ENCODE assay signal across 10 mouse cellular contexts in the genomic region with DNA sequence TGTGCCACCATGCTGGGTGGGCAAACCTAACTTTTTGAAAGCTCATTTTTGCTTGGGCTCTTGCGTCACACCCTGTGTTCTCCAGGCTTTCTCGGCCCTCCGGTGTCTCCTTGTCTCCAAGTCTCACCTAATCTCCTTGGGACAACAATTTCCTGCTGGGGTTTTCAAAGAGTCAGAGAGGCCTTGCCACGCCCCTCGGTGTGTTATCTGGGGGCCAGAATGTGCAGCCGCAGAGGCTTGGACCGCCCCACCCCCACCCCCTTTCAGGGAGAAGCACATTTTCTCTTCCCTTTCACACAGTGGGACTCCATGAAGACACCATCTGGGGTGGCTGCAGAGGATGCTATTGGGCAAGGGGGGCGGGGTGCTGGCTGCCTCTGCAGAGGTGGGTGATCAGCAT.
A peak's percentile ranks its signal among the peaks of the same experiment; 100 is the strongest.
DNase-seq lines count a peak whose midpoint lies in the region; ATAC-seq and TF ChIP-seq lines count a peak whose summit lies in the region.
"Had no signal": no experiment of that assay in that cellular context is flagged by ENCODE, and none has a peak within 500 bp of the region (broad histone marks: within the 10 kb centered on the region; RNA-seq: fewer than 3 reads in every experiment).

No protein-coding gene starts in this region.

- H3K27me3 ChIP-seq in kidney, embryonic 16.5 days (ENCODE audit: insufficient read depth, low read length): no peaks in the 10 kb centered on the region
- no peaks in the 10 kb centered on the region for H3K27me3 ChIP-seq in kidney, adult 2 months (replicated peaks; ENCODE audit: control insufficient read depth, insufficient read depth, low read length)
- no peaks in the 10 kb centered on the region for H3K27me3 ChIP-seq in heart, postnatal 0 days (ENCODE audit: control insufficient read depth, insufficient read depth, low read length)
- no peaks in the 10 kb centered on the region for H3K27me3 ChIP-seq in midbrain, embryonic 16.5 days (ENCODE audit: control insufficient read depth, insufficient read depth, low read depth, low read length)
- H3K27me3 ChIP-seq: embryonic facial prominence, embryonic 15.5 days had no signal

- H3K9ac ChIP-seq in kidney, embryonic 16.5 days (replicated peaks; ENCODE audit: low read length): no peak overlapping the region
- no peak overlapping the region for H3K9ac ChIP-seq in heart, postnatal 0 days (replicated peaks; ENCODE audit: low read depth, low read length)
- H3K9ac ChIP-seq in midbrain, embryonic 16.5 days (ENCODE audit: low read depth, low read length): no peak overlapping the region
- H3K9ac ChIP-seq: embryonic facial prominence, embryonic 15.5 days had no signal

- ATAC-seq in kidney, embryonic 16.5 days (ENCODE audit: low FRiP score, low TSS enrichment): 0 out of 2 replicates have a peak, but pooled peaks have one; percentile 37
- ATAC-seq in heart, postnatal 0 days (ENCODE audit: insufficient read depth, low read depth): peak; percentile 35; the same call in 1 of the 2 replicates
- ATAC-seq in midbrain, embryonic 16.5 days: no peak
- ATAC-seq: inflammation-experienced regulatory T-cells, adult 6 months had no signal

- no peak for TF ChIP-seq POLR2A in kidney, adult 2 months (IDR thresholded peaks at IDR 0.05; ENCODE audit: low read depth, low read length)

- no peak for DNase-seq in kidney, adult 2 months
- peak; percentile 93 for DNase-seq in c-Kit-negative CD71-positive TER-119-positive erythroid progenitor cells, embryonic 14.5 days (ENCODE audit: low read depth, low spot score)
- peak; percentile 46 for DNase-seq in heart, postnatal 0 days (ENCODE audit: low spot score)
- peak; percentile 73 to 89 for DNase-seq in spleen, postnatal 10 days (ENCODE audit: low spot score in 2 of 2)
- no peak for DNase-seq in cerebellum, adult 11 months
- DNase-seq in gastrocnemius, adult 18-20 months (ENCODE audit: low spot score): no peak

- no peaks in the 10 kb centered on the region for H3K36me3 ChIP-seq in kidney, embryonic 16.5 days (ENCODE audit: insufficient read depth, low read length)
- no peaks in the 10 kb centered on the region for H3K36me3 ChIP-seq in kidney, adult 2 months (ENCODE audit: control insufficient read depth, insufficient read depth, low read length)
- H3K36me3 ChIP-seq in heart, postnatal 0 days (replicated peaks; ENCODE audit: control insufficient read depth, insufficient read depth, low read length): no peaks in the 10 kb centered on the region
- no peaks in the 10 kb centered on the region for H3K36me3 ChIP-seq in midbrain, embryonic 16.5 days (ENCODE audit: control insufficient read depth, insufficient read depth, low read length)
- H3K36me3 ChIP-seq: embryonic facial prominence, embryonic 15.5 days had no signal

- H3K4me2 ChIP-seq in kidney, embryonic 16.5 days (replicated peaks; ENCODE audit: low read depth, low read length): 0 out of 2 replicates have a peak overlapping the region, but pooled peaks have one; percentile 8
- H3K4me2 ChIP-seq in heart, postnatal 0 days (ENCODE audit: low read depth, low read length): peak overlapping the region; percentile 33
- H3K4me2 ChIP-seq in midbrain, embryonic 16.5 days (ENCODE audit: low read length): no peak overlapping the region
- H3K4me2 ChIP-seq: embryonic facial prominence, embryonic 15.5 days had no signal

- peaks cover 13% of the 10 kb centered on the region for H3K4me1 ChIP-seq in kidney, embryonic 16.5 days (ENCODE audit: insufficient read depth, low read length)
- H3K4me1 ChIP-seq in kidney, adult 2 months (ENCODE audit: control insufficient read depth, insufficient read depth, low read length): no peaks in the 10 kb centered on the region
- 0 out of 2 replicates have a peak, but pooled peaks cover 6% of the 10 kb centered on the region for H3K4me1 ChIP-seq in heart, postnatal 0 days (ENCODE audit: control insufficient read depth, insufficient read depth)
- no peaks in the 10 kb centered on the region; the same call in 1 of the 2 replicates for H3K4me1 ChIP-seq in midbrain, embryonic 16.5 days (ENCODE audit: control insufficient read depth, insufficient read depth, low read length)

- 23% methylated on average over 8 of the region's 8 CpGs for WGBS in kidney, embryonic 16.5 days
- WGBS in kidney, adult 2 months: 30% methylated on average over 8 of the region's 8 CpGs
- 14% methylated on average over 8 of the region's 8 CpGs for WGBS in heart, postnatal 0 days
- 6% methylated on average over 8 of the region's 8 CpGs for WGBS in midbrain, embryonic 16.5 days

- no peak overlapping the region for H3K27ac ChIP-seq in kidney, embryonic 16.5 days (ENCODE audit: low read length)
- H3K27ac ChIP-seq in kidney, adult 2 months (ENCODE audit: insufficient read depth, low read depth, low read length): no peak overlapping the region
- peak overlapping the region; percentile 19; the same call in 1 of the 2 replicates for H3K27ac ChIP-seq in heart, postnatal 0 days (ENCODE audit: low read depth)
- no peak overlapping the region for H3K27ac ChIP-seq in midbrain, embryonic 16.5 days (ENCODE audit: low read length)
- H3K27ac ChIP-seq: embryonic facial prominence, embryonic 15.5 days had no signal

- H3K9me3 ChIP-seq in kidney, embryonic 16.5 days (ENCODE audit: low read length): no peaks in the 10 kb centered on the region
- H3K9me3 ChIP-seq in heart, postnatal 0 days (replicated peaks; ENCODE audit: control insufficient read depth, low read length): no peaks in the 10 kb centered on the region
- H3K9me3 ChIP-seq in midbrain, embryonic 16.5 days (replicated peaks; ENCODE audit: control insufficient read depth, low read length, poor library complexity, severe bottlenecking): no peaks in the 10 kb centered on the region
- H3K9me3 ChIP-seq: embryonic facial prominence, embryonic 15.5 days had no signal

- H3K4me3 ChIP-seq in kidney, embryonic 16.5 days (ENCODE audit: low read length): no peak overlapping the region
- H3K4me3 ChIP-seq in kidney, adult 2 months (ENCODE audit: insufficient read depth, low read depth, low read length): no peak overlapping the region
- H3K4me3 ChIP-seq in heart, postnatal 0 days (ENCODE audit: low read depth, low read length): no peak overlapping the region
- H3K4me3 ChIP-seq in midbrain, embryonic 16.5 days (ENCODE audit: low read depth, low read length): no peak overlapping the region
- H3K4me3 ChIP-seq: embryonic facial prominence, embryonic 15.5 days had no signal

- TF ChIP-seq CTCF in kidney, adult 2 months (conservative IDR thresholded peaks at IDR 0.05; ENCODE audit: insufficient read depth, insufficient read length, low read depth, low read length): no peak
- no peak for TF ChIP-seq CTCF in heart, postnatal 0 days (IDR thresholded peaks at IDR 0.05; ENCODE audit: low read depth)

- TF ChIP-seq EP300 in heart, postnatal 0 days (IDR thresholded peaks at IDR 0.05; ENCODE audit: low read depth): no peak

Comparison
In these comparisons a context has a peak if more than half of its experiments do, and no peak if none do; other contexts are left out.
1. DNase-seq: peak in c-Kit-negative CD71-positive TER-119-positive erythroid progenitor cells, embryonic 14.5 days (single experiment), heart, postnatal 0 days (single experiment) and spleen, postnatal 10 days (2 of 2); none in kidney, adult 2 months (single experiment), cerebellum, adult 11 months (single experiment) and gastrocnemius, adult 18-20 months (single experiment).